Mouse (Mus musculus) intestine, embryonic 14.5 days (tissue): Measurements from ENCODE around the gene Zfp593. TPM values are rescaled to one million over a fixed set of nuclear protein-coding genes. Genes with fewer than 3 reads are reported as not detected.

Experiments
- ATAC-seq: fragments of 200-750 bp; cut with Nextera tagmentation; replicated peaks from 2 replicates; pipeline ENCODE4 v1.8.0; 2017; ENCODE audit warnings: low read depth, moderate number of reproducible peaks, moderate TSS enrichment, moderate library complexity; ENCODE audit not compliant: low FRiP score, low TSS enrichment
- DNase-seq: peaks from one replicate; pipeline ENCODE4 v3.0.0-alpha.2; 2018; ENCODE audit warnings: low spot score
- H3K27ac ChIP-seq: fragments of 300-500 bp; sonication (generic); 2 replicates; pipeline ENCODE4 v1.5.1; 2014; ENCODE audit warnings: low read depth, mild to moderate bottlenecking, control low read depth
- H3K27me3 ChIP-seq: fragments of 300-500 bp; sonication (generic); replicated peaks from 2 replicates; pipeline ENCODE4 v1.6.1; 2014; ENCODE audit warnings: low read length, control low read depth; ENCODE audit not compliant: control insufficient read depth, insufficient read depth
- H3K36me3 ChIP-seq: fragments of 300-500 bp; sonication (generic); 2 replicates; pipeline ENCODE4 v1.6.1; 2014; ENCODE audit warnings: low read length, control low read depth; ENCODE audit not compliant: control insufficient read depth, insufficient read depth
- H3K4me1 ChIP-seq: fragments of 300-500 bp; sonication (generic); replicated peaks from 2 replicates; pipeline ENCODE4 v1.6.1; 2014; ENCODE audit warnings: low read length, control low read depth, mixed read lengths; ENCODE audit not compliant: control insufficient read depth, insufficient read depth
- H3K4me2 ChIP-seq: fragments of 300-500 bp; sonication (generic); 2 replicates; pipeline ENCODE4 v1.6.1; 2014; ENCODE audit warnings: low read length
- H3K4me3 ChIP-seq: fragments of 300-500 bp; sonication (generic); 2 replicates; pipeline ENCODE4 v1.5.1; 2014; ENCODE audit warnings: low read depth, low read length, control low read depth, mixed read lengths
- H3K9ac ChIP-seq: fragments of 300-500 bp; sonication (generic); 2 replicates; pipeline ENCODE4 v1.6.1; 2014; ENCODE audit warnings: mild to moderate bottlenecking, low read length
- H3K9me3 ChIP-seq: fragments of 300-500 bp; sonication (generic); 2 replicates; pipeline ENCODE4 v1.6.1; 2016; ENCODE audit warnings: low read length, control low read depth; ENCODE audit not compliant: control insufficient read depth
- WGBS: fragments of 180-500 bp; shearing (Covaris S2); extraction: QIAGEN DNeasy Blood & Tissue Kit; methylation state at CpG from one replicate; pipeline ENCODE4 v1.1.7; 2014; 5-methylcytosine and 5-hydroxymethylcytosine counted together
- polyA plus RNA-seq: library from polyadenylated mRNA; unstranded; fragments of >200 nt; fragmentation: Nextera tagmentation; extraction: Ambion mirVana; gene quantifications from 2 replicates; pipeline ENCODE4 v1.2.1, GENCODE M21; 2014

Zfp593 gene
- polyA plus RNA-seq, 1 experiment from 2014 or later: 20.7 TPM

GRCm38 (mm10) chr4:134265860-134266585, 20.6 kb upstream of the Zfp593 start:
- no peaks in the 10 kb centered on the region for H3K36me3 ChIP-seq
- ATAC-seq (no peak), DNase-seq (no peak)
- H3K4me2 ChIP-seq: no peak overlapping the region
- H3K9me3 ChIP-seq: no peaks in the 10 kb centered on the region
- WGBS: 61% methylated on average over 9 of the region's 9 CpGs
- H3K27me3 ChIP-seq: no peaks in the 10 kb centered on the region
- no peak overlapping the region for H3K4me3 ChIP-seq
- no peaks in the 10 kb centered on the region for H3K4me1 ChIP-seq
- no peak overlapping the region for H3K9ac ChIP-seq
- no peak overlapping the region for H3K27ac ChIP-seq

- Histone ChIP-seq H3K36me3 (no peaks in the 10 kb centered on the region), H3K4me1 (no peaks in the 10 kb centered on the region), H3K4me2 (no peak overlapping the region), H3K9me3 (no peaks in the 10 kb centered on the region), H3K27me3 (no peaks in the 10 kb centered on the region), H3K4me3 (no peak overlapping the region), H3K9ac (no peak overlapping the region), H3K27ac (no peak overlapping the region)
- ATAC-seq: no peak
- 31% methylated on average over 6 of the region's 6 CpGs for WGBS
- no peak for DNase-seq
Measured at GRCm38 (mm10) chr4:134263191-134263590, 17.8 kb upstream of the Zfp593 start.

- no peak overlapping the region for H3K9ac ChIP-seq
- peaks cover 22% of the 10 kb centered on the region for H3K4me1 ChIP-seq
- H3K27me3 ChIP-seq: peaks cover 4% of the 10 kb centered on the region; the same call in 1 of the 2 replicates
- ATAC-seq (no peak), DNase-seq (no peak)
- no peak overlapping the region for H3K27ac ChIP-seq
- no peak overlapping the region for H3K4me3 ChIP-seq
- no peak overlapping the region for H3K4me2 ChIP-seq
- no peaks in the 10 kb centered on the region for H3K36me3 ChIP-seq
- no peaks in the 10 kb centered on the region for H3K9me3 ChIP-seq
- 49% methylated on average over 11 of the region's 11 CpGs for WGBS
Measured at GRCm38 (mm10) chr4:134258354-134258753, 13.0 kb upstream of the Zfp593 start.

DNA sequence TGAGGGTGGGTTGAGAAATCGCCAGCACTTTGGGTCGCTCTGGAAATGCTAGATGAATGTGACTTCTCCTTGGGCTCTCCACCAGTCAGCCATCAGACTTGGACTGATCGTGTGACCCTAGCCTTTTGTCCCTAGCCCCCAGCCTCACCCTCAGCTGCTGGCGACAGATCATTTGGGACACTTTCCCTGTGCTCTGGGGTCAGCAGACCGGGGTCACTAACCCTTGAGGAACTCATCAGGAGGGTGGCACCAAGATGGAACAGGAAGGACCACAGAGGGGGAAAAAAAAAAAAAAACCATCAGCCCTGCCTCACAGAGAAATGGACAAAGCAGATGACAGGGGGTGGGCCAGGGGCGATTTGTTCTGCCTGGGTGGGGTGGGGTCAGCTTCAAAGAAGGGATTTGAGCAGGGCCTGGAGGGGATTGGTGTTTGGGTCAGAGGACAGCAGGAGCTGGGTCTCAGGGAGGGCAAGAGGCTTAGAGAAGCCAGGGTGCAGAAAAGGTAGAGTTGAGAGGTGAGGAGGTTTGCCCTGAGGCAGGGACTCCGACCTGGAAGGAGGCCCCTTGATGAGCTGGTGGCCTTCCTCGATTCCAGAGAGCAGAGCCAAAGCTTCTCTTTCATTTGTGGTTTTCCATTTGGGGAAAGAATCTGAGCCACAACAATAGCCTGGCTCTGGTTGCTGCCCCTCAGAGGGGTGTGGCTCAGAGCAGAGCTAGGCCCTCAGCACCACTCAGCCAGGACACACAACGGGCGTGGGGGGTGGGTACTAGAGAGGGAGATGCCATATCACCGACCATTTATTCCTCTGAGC, 12.0 kb upstream of the Zfp593 start:
- ATAC-seq: no peak
- Histone ChIP-seq H3K36me3 (no peaks in the 10 kb centered on the region), H3K4me3 (no peak overlapping the region), H3K9me3 (no peaks in the 10 kb centered on the region), H3K9ac (no peak overlapping the region), H3K4me1 (peaks cover 29% of the 10 kb centered on the region), H3K27me3 (peaks cover 14% of the 10 kb centered on the region), H3K4me2 (no peak overlapping the region), H3K27ac (no peak overlapping the region)
- no peak for DNase-seq
- 34% methylated on average over 11 of the region's 11 CpGs for WGBS

DNA sequence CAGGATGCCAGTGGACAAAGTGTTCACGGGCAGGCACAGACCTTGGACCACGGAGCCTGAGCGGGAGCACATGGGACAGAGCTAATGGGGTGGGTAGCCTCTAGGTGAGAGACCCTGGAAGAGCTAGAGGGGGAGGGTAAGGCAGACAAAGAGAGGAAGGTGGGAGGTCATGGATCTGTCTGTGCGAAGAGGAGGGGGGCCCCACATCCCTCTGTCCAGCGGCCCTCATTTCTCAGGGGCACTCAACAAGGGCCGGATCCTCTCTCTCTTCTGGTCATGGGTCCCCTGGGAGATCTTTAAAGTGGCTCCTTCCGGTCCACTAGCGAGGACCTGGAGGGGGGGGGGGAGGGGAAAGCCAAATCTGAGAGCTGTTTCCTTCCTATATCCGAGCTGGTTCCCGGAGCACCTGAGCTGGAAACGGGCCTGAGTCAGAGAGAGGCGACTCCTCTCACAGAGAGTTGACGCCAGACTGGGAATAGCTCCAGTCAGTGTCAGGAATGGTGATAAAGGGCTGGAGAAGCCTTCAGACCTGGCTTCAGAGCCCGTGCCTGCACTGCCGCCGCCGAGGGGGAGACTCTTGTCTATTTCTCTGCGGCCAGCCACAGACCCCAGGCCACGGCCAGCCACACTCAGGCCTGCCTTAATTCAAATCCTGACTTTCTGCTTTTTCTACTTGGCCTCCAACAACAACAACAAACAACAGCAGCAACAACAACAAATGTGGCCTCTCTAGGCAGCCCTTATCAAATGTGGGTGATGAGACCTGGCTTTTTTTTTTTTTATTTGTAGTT, 11.2 kb upstream of the Zfp593 start:
- Histone ChIP-seq H3K4me2 (peak overlapping the region; percentile 20), H3K4me1 (peaks cover 37% of the 10 kb centered on the region), H3K27ac (no peak overlapping the region), H3K9ac (no peak overlapping the region), H3K36me3 (no peaks in the 10 kb centered on the region), H3K4me3 (no peak overlapping the region), H3K27me3 (peaks cover 22% of the 10 kb centered on the region), H3K9me3 (no peaks in the 10 kb centered on the region)
- no peak for DNase-seq
- no peak for ATAC-seq
- 21% methylated on average over 18 of the region's 19 CpGs for whole genome bisulfite sequencing

DNA sequence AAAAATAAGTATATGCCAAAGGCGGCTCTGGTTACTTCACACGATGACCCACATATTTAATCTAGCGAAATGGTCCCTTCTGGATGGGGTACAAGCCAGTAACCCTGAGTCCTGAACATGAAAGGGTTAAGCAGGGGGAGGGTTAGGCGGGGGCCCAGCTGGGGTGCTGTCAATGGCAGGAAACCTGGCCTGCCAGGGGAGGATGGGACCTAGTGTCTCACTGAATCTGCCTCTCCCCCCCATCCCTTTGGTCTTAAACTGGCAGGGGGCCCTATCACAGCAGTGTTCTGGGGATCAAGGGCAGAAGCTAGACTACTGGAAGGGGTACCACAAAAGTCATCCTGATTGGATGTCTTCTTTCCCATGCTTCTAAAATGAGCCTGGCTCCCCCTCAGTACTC, 10.5 kb upstream of the Zfp593 start:
- Histone ChIP-seq H3K27me3 (peaks cover 30% of the 10 kb centered on the region), H3K4me2 (peak overlapping the region; percentile 20; the same call in 1 of the 2 replicates), H3K4me3 (no peak overlapping the region), H3K9ac (no peak overlapping the region), H3K4me1 (peaks cover 44% of the 10 kb centered on the region), H3K9me3 (no peaks in the 10 kb centered on the region), H3K27ac (no peak overlapping the region), H3K36me3 (no peaks in the 10 kb centered on the region)
- DNase-seq: no peak
- WGBS: 36% methylated on average over 4 of the region's 4 CpGs
- ATAC-seq: no peak

- peaks cover 40% of the 10 kb centered on the region for H3K27me3 ChIP-seq
- DNase-seq (no peak), ATAC-seq (no peak)
- no peaks in the 10 kb centered on the region for H3K36me3 ChIP-seq
- no peak overlapping the region for H3K4me3 ChIP-seq
- no peaks in the 10 kb centered on the region for H3K9me3 ChIP-seq
- no peak overlapping the region for H3K4me2 ChIP-seq
- no peak overlapping the region for H3K27ac ChIP-seq
- no peak overlapping the region for H3K9ac ChIP-seq
- 45% methylated on average over 3 of the region's 3 CpGs for WGBS
- peaks cover 49% of the 10 kb centered on the region for H3K4me1 ChIP-seq
Measured at GRCm38 (mm10) chr4:134254835-134255234, 9.4 kb upstream of the Zfp593 start.

- Histone ChIP-seq H3K36me3 (no peaks in the 10 kb centered on the region), H3K4me3 (peak within 1 kb of the TSS; percentile 40), H3K4me2 (peak within 1 kb of the TSS; percentile 94), H3K4me1 (peaks cover 49% of the 10 kb centered on the region), H3K9ac (peak within 1 kb of the TSS; percentile 27), H3K27ac (0 out of 2 replicates have a peak within 1 kb of the TSS, but pooled peaks have one; percentile 39), H3K27me3 (peaks cover 41% of the 10 kb centered on the region), H3K9me3 (no peaks in the 10 kb centered on the region)
- DNase-seq (no peak), ATAC-seq (no peak)
- WGBS: 2% methylated on average over 13 of the region's 13 CpGs
Measured at GRCm38 (mm10) chr4:134253722-134254324, 8.4 kb upstream of the Zfp593 start, which contains the start of gene Grrp1. TSS of gene Grrp1 (minus strand) at chr4:134254106.
